Mouse (Mus musculus) kidney, adult 9 months (tissue): ENCODE measurements around the gene Tacr1.

Source experiments
- DNase-seq: peaks from one replicate; pipeline ENCODE4 v3.0.0; 2022

Tacr1 gene

DNA sequence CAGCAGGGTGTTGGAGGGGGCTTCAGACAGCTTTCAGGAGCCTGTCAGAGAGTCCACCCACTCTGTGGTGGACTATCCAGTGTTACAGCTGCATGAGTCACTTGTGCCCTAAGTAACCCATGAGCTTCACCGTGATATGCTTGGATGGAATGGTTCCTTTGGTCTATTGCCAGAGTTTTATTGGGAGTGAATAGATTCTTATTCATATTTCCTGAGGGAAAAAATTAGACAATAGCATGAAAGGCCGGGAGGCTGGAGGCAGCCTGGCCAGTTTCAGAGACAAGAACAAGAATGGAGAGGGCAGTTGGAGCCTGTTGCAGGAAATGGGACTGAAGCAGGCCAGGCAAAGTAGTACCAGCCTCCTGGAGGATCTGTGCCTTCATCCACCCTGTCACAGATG lies 126.5 kb downstream of the Tacr1 start:
- no peak for DNase-seq

- DNase-seq = no peak
These were observed 134.5 kb downstream of the Tacr1 start for GRCm38 (mm10) chr6:82536641-82537040.

- no peak for DNase-seq
These were observed 147.1 kb downstream of the Tacr1 start for GRCm38 (mm10) chr6:82549270-82549669.

DNA sequence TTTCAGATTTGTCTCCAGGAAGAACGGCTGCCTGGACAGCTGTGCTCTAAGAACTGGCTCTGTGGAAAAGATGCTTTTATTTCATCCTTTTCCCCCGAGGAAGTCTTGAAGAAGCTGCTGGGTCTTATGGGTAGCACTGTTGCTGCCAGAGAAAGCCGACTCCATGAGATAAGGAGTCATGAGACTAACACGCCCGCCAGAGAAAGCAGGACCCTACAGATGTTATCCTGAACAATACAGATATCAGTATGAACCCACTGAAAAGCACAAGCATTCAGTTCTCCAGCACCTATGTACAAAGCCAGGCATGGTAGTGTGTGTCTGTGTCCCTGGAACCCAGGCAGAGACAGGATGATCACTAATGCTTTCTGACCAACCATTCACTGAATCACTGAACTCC lies 173.3 kb downstream of the Tacr1 start:
- no peak for DNase-seq

DNA sequence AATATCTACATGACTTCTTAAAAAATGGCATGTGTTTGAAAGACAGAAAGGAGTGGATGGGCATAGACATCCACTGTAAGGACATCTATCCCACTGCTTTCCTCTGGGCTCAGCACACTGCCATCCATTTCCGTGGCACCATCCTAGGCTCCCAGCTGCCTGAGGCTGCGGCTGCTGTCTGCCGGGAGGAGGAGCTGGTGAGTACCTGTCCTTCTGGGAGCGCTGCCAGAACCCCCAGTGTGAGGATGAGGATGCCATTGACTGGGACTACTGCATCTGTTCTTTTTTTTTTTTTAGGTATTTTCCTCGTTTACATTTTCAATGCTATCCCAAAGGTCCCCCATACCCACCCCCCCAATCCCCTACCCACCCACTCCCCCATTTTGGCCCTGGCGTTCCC lies 183.3 kb downstream of the Tacr1 start:
- DNase-seq = no peak

DNA sequence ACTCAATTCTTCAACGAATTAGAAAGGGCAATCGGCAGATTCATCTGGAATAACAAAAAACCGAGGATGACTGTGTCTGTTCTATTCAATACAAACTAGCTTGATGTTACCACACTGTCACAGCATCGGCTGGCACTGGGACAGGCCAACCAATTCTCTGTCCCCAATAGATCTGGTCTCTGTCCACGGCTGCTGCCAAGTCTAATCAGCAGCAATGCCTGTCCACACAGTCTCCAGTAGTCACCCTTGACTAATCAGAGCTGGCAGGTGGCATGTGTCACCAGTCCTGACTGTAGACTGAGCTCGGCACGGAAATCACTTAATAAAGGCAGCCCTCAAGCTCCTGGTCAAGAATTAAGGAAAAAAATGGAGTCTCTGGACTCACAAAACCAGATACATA lies 187.3 kb downstream of the Tacr1 start:
- DNase-seq = no peak

- no peak for DNase-seq
These were observed 193.4 kb downstream of the Tacr1 start for GRCm38 (mm10) chr6:82595461-82596090.

GRCm38 (mm10) chr6:82603228-82603627 lies 201.1 kb downstream of the Tacr1 start:
- DNase-seq = no peak

GRCm38 (mm10) chr6:82603665-82604064 lies 201.5 kb downstream of the Tacr1 start:
- DNase-seq = peak; percentile 21

- DNase-seq = no peak
These were observed 202.7 kb downstream of the Tacr1 start for GRCm38 (mm10) chr6:82604791-82605190.

- no peak for DNase-seq
These were observed 206.6 kb downstream of the Tacr1 start for GRCm38 (mm10) chr6:82608756-82609155.

DNA sequence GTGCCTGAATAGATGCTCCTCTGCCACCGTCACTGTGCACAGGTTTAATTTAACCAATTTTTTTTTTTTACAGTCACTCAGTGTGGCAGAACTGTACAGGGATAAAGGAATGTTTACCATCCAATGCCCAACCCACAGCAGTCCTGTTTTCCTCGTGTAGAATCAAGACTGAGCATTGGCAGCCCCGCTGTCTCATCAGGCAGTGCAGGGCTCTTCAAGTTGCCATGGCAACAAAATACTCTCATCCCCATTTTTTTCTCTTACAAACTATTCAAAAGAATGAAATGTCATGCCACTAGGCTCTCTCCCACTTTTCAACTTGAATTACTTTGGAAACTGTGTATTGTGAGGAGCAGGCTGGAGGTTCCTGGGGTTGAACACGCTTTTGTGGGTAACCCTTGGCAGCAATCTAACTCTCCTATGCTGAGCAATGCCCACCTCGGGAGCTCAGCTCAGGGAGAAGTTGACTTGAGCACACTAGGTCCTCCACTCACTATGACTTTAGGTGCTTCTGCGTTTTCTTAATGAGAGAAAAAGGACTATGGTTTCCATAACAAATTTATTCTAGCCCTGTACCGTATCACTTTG lies 207.3 kb downstream of the Tacr1 start:
- no peak for DNase-seq
